Mouse (Mus musculus) CH12F3 (cell line): ENCODE results near the gene 3110009E18Rik.

Source experiments
- in situ Hi-C: fragments of 300-500 bp; cut with MboI; formaldehyde crosslinking; loops from 2 replicates; pipeline ENCODE4 v1.14.3; 2020; ENCODE audit warnings: low sequenced_read_pairs

Gene 3110009E18Rik

DNA sequence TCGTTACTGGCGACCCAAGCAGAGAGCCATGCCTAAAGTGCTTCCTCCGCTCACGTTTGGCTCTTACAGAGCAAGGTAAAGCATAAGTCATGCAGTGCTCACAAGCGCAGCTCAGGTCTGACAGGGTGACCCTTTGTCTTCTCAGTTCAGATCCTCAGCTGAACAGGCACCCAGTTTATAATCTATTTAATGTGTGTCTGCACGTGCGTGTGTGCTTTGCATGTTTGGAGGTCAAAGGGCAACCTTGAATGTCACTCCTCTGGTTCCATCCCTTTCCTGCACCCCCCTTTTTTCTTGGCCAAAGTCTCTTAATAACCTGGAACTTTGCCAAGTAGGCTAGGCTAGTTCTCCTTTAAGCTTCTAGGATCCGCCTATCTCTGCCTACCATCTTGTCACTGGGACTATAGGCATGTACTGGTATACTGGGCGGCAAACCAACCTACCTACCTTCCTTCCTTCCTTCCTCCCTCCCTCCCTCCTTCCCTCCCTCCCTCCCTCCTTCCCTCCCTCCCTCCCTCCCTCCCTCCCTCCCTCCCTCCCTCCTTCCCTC is 19.2 kb downstream of the 3110009E18Rik start:
- in situ Hi-C loops, result loop anchor here (10.0 kb wide), 1 partner anchor 115 kb away; no protein-coding TSS in a partner anchor

GRCm38 (mm10) chr1:120142551-120142950 is 21.6 kb downstream of the 3110009E18Rik start:
- in situ Hi-C loops, result loop anchor here (10.0 kb wide), 1 partner anchor 118 kb away; no protein-coding TSS in a partner anchor

GRCm38 (mm10) chr1:120145527-120146216 is 24.7 kb downstream of the 3110009E18Rik start:
- in situ Hi-C loops, result loop anchor here (10.0 kb wide), 1 partner anchor 121 kb away; no protein-coding TSS in a partner anchor

DNA sequence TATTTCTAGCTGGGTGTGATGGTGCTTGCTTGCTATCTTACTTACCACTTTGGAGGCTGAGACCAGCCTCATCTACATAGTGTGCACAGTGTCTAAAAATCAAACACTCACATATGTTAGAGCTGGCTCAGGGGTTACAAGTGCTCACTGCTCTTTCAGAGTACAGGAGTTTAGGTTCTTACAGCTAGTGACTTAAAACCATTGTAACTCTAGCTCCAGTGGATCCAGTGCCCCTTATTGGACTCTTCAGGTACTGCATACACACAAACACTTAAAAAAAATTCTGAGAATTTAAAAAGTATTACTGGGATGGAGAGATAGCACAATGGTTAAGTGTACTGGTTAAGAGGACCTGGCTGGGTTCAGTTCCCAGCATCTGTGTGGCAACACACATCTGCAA is 26.0 kb downstream of the 3110009E18Rik start:
- in situ Hi-C loops, result loop anchor here (10.0 kb wide), 1 partner anchor 122 kb away; no protein-coding TSS in a partner anchor

DNA sequence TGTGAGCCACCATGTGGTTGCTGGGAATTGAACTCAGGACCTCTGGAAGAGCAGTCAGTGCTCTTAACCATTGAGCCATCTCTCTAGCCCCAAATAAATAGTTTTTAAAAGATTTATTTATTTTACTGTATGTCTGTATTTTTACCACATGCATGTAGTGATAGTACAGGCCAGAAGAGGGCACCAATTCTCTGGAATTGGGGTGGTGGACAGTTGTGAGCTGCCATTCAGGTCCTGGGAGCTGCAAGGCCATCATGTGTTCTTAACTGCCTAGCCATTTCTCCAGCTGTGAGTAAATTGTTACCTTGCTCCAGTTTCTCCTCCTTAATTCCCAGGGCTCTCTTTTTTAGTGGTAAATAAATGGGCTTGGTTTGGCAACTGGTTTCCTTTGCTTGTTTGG is 33.2 kb downstream of the 3110009E18Rik start:
- in situ Hi-C loops, result no loop called here

- in situ Hi-C loops, result no loop called here
Observed at GRCm38 (mm10) chr1:120155325-120155724, 34.3 kb downstream of the 3110009E18Rik start.

GRCm38 (mm10) chr1:120158474-120159127 is 37.6 kb downstream of the 3110009E18Rik start:
- in situ Hi-C loops, result no loop called here

DNA sequence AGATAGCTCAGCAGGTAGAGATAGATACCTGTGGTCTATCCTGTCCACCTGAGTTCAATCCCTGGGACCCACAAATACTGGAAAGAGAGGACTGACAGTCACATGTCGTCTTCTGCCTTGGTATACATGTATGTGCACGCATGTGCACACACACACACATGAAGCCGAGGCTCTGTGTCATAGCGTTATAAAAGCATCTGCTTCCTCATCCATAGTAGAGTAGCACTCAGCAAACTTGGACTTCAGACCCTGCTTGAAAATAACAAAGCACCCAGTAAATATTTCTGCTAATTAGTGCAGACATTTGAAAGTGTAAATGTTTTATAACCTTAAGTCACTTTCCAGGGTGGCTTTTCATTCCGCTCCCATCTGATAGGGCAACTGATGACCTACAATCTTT is 40.5 kb downstream of the 3110009E18Rik start:
- in situ Hi-C loops, result no loop called here

- in situ Hi-C loops, result no loop called here
Observed at GRCm38 (mm10) chr1:120162616-120163015, 41.6 kb downstream of the 3110009E18Rik start.

DNA sequence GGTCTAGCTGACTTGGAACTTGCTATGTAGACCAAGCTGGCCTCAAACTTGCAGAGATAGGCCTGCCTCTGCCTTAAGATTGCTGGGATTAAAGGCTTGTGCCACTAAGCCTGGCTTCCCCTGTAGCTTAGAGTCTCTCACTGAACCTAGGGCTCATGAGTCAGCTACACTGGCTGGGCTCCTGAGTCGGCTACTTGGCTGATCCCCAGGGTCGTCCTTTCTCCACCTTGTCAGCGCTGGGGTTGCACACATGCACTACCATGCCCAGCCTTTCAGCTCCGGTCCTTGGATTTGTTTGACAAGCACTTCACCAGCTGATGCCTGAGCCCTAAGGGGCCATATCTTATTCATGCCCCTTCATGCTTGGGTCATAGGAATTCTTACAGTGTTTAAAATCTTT is 47.0 kb downstream of the 3110009E18Rik start:
- in situ Hi-C loops, result no loop called here

DNA sequence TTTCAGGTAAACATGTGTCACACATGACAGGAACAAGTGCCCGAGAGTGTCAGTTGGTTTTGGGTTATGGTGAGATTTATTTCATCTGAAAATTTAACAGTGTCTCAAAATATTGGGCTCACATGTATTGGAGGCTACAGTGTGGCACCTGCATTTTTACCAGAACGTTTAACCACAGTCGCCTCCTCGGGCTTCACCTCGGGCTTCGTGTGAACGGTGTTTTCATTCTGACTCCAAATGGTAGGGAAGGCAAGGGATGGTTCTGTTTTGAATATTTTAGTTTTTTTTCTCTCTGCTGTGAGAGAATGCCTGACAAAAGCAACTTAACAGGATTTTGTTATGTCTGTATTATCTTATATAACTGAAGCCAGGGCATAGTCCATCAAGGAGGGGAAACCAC is 47.7 kb downstream of the 3110009E18Rik start:
- in situ Hi-C loops, result no loop called here

- in situ Hi-C loops, result loop anchor here (10.0 kb wide), 1 partner anchor 374 kb away; no protein-coding TSS in a partner anchor
Observed at GRCm38 (mm10) chr1:120170307-120170706, 49.3 kb downstream of the 3110009E18Rik start.

GRCm38 (mm10) chr1:120171819-120172521 is 51.0 kb downstream of the 3110009E18Rik start:
- in situ Hi-C loops, result loop anchor here (10.0 kb wide), 1 partner anchor 373 kb away; no protein-coding TSS in a partner anchor

- in situ Hi-C loops, result loop anchor here (10.0 kb wide), 1 partner anchor 370 kb away; no protein-coding TSS in a partner anchor
Observed at GRCm38 (mm10) chr1:120174991-120175390, 54.0 kb downstream of the 3110009E18Rik start.

DNA sequence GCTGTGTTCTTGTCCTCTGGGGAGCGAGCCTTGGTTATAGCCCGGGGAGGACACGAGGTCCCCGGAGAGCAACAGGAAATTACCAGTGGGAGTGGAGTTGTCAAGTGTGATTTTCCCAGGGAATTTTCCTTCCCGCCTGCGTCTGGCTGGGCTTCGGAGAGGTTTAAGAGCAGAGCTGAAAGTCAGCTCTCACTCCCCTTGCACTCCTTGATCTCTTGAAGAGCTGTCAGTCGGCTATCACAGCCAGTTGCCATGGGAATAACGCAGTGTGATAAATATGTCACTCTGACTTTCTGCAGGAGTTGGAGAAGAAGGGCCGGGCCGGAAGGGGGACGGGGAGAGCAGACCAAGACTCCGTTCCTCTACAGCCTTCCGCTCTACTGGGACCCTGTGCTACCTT is 55.3 kb downstream of the 3110009E18Rik start:
- in situ Hi-C loops, result loop anchor here (10.0 kb wide), 1 partner anchor 368 kb away; no protein-coding TSS in a partner anchor

DNA sequence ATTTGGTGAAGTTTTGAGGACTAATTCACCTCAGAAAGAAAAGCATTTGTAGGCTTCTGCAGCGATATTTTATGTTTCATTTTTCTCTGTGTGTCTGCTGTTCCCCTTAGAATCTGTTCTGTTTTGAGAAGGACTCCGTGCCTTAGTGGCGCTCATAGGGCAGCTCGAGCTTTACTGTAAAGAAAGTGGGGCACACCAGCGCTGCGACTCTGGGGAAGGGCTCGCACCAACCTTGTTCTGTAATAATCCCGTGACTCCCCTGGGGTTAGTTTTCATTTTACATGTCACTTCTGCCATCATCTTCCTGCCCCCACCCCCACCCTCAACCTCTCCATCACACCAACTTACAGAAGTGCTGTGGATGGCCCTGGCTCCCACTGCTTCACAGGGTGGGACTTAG is 56.2 kb downstream of the 3110009E18Rik start:
- in situ Hi-C loops, result loop anchor here (10.0 kb wide), 1 partner anchor 368 kb away; no protein-coding TSS in a partner anchor

GRCm38 (mm10) chr1:120186204-120186603 is 65.2 kb downstream of the 3110009E18Rik start:
- in situ Hi-C loops, result no loop called here

GRCm38 (mm10) chr1:120186655-120187054 is 65.7 kb downstream of the 3110009E18Rik start:
- in situ Hi-C loops, result no loop called here

- in situ Hi-C loops, result no loop called here
Observed at GRCm38 (mm10) chr1:120187059-120187458, 66.1 kb downstream of the 3110009E18Rik start.

DNA sequence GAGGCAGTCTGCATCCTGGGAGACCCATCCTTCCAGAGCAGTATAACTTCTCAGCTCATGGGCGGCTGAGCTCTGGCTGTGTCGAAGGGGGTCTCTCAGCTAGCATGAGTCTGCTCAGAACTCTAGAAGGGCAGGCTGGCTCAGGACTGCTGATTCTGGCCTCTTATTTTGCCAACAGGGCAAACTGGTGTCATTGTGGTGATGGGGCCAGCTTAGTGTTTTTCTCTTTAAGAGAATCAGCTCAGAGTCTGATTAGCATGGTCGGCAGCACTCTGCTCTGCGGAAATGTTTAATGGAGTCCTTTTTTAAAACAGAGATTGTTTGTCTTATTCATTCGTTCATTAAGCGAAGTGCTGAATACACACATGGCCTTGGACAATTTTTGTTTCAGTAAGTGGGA is 68.2 kb downstream of the 3110009E18Rik start:
- in situ Hi-C loops, result no loop called here

GRCm38 (mm10) chr1:120190300-120190699 is 69.3 kb downstream of the 3110009E18Rik start:
- in situ Hi-C loops, result no loop called here
